Mouse (Mus musculus): ENCODE results near the gene Angpt4.

The Angpt4 gene

GRCm38 (mm10) chr2:151980355-151980693, 69.3 kb downstream of the Angpt4 start:
- no peak for DNase-seq (ENCODE audit: low read depth, low spot score)

- DNase-seq (ENCODE audit: low read depth, low spot score) = no peak
Observed at GRCm38 (mm10) chr2:151981268-151981667, 70.3 kb downstream of the Angpt4 start.

GRCm38 (mm10) chr2:151982476-151982875, 71.5 kb downstream of the Angpt4 start:
- no peak for DNase-seq (ENCODE audit: low read depth, low spot score)

- no peak for DNase-seq (ENCODE audit: low read depth, low spot score)
Observed at GRCm38 (mm10) chr2:151984019-151984418, 73.0 kb downstream of the Angpt4 start.

DNA sequence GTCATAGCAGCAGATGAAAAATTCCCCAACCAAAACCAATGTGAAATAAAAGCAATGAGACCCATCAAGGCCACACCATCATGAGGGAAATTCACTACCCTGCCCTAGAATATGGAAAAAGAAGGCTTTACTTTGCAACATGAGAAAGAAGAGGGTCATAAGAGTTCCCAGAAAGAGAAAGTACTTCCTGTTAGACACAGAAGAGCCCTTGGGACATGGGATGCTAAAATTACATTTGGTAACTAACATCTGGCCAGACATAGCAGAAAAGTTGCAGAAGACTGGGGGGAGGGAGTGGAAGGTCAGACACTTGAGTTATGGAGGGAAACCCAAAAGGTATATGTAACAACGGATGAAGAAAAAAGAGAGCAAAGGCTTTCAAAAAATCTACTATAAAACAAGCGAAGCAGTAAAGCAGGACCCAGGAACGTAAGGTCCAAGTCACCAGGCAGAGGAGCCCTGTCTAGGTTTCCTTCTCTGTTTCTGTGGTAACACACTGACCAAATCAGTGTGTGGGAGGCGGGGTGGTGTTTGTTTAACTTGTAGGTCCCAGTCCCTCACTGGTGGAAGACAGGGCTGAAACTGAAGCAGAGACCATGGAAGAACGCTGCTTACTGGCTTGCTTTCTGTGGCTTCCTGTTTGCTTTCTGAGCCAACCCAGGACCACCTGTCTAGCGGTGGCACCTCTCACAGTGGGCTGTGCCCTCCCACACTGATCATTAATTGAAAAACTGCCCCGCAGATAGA, 74.6 kb downstream of the Angpt4 start:
- no peak for DNase-seq (ENCODE audit: low read depth, low spot score)

GRCm38 (mm10) chr2:151986958-151987357, 75.9 kb downstream of the Angpt4 start:
- DNase-seq (ENCODE audit: low read depth, low spot score) = no peak

GRCm38 (mm10) chr2:151988978-151989377, 78.0 kb downstream of the Angpt4 start:
- no peak for DNase-seq (ENCODE audit: low read depth, low spot score)

DNA sequence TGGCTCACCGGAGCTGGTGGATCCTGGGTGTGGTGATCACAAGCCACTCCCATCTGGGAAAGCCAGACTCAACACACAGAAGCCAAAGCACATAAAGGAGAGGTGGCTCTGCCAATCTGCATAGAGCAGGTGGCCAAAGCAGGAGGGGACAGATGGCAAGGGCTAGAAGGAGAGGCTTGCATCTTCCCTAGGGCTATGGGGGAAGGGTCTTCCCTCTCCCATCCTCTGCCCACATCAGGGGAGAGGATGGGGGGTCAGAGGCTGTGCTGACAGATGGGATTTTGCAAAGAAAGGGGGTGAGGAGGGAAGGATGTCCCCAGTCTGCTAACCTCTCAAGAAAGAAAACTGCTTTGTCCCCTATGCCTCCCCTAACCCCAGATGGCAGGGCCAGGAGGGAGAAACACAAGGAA, 80.0 kb downstream of the Angpt4 start:
- no peak for DNase-seq (ENCODE audit: low read depth, low spot score)

DNA sequence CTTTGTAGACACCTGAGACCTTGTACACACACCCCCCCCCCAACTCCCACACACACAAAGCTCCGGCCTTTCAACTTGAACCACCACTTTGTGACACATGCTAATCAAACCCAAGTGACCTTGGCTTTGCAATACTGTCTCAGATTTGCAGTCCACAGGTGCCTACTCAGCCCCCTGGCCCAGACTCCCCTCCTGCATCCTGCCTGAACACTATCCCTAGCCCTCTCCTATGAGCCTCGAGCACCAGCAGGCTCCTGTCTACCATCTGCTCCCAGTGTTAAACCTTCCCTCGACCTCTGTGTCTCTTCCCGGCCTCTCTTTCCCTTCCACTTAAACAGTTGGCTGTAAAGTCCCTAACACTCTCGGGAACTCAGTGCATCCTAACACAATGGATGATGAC, 80.4 kb downstream of the Angpt4 start:
- DNase-seq (ENCODE audit: low read depth, low spot score) = no peak

DNA sequence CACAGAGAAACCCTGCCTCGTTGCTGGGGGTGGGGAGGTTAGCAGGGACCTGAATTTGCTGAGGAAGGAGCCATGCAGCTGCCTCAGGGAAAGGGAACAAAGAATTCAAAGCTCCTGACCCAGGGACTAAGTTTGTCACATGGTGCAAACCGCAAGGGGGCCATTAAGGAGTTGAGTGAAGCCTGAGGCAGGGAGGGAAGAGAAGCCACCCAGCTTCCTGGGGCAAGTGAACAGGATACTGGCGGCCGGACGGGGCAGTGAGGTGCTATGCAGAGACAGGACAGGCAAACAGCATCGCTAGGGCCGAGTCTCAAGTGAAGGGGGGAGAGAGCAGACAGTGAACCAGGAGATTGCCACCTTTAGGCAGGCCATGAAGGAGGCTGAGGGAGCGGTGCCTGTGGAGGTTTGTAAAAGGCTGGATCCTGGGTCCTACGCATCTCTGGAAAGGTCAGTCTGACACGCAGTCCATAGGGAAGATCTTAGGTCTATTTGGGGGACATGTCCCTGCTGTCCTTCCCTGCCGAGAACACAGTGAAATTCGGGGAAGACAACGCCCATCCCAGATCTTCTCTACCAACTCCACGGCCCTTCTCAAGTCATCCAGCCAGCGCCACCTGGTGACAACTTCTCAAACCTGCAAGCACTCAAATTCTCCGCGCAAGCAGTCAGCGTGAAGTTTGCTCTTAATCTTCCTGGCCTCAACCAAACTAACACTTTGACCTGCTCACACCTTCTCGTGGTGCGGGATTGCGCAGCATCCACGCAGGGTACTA, 83.5 kb downstream of the Angpt4 start:
- peak; percentile 71 for DNase-seq (ENCODE audit: low read depth, low spot score)

All from forelimb bud, embryonic 11.5 days (tissue).